Mouse (Mus musculus) CD4-positive, CD25-positive, alpha-beta regulatory T cell, adult 9 weeks (primary cell): ENCODE results near the gene Gm45713. TPM values are rescaled to one million over a fixed set of nuclear protein-coding genes. Genes with fewer than 3 reads are reported as not detected.

Experiments used
- polyA plus RNA-seq: library from polyadenylated mRNA; unstranded; fragments of 100-300 nt; shearing (Covaris generic); gene quantifications from one replicate; pipeline ENCODE4 v1.2.1, GENCODE M21; 2017

Gm45713 gene
- polyA plus RNA-seq: not detected

DNA sequence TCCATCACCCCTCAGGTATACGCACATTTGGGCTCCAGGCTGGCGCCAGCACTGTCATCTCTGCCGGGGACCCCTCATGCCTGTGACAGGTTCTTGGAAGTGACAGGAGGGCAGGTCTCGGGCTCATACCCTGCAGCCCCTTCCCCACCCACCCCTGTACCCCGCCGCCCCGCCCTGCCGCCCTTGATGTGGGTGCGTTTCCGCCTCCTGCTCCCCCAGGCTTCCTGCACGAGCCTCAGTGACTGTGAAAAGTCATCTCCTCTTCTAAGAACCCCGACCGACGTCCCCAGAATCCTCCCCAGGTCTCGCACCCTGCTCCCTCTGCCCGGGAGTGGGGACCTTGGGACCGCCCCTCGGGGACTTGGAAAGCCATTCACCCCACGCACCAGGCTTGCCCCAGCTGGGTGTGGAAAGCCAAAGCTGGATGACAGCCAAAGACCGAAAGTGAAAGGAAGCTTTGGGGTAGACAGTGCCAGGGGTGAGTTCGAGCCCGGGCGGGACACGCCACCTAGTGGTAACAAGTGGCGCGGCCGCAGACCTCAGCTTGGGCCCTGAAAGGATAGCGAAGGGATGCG, at the start of gene Gm45713, which contains the start of gene Flt3l:
Gm45713 (minus strand) TSS at position 239 of the 575 bp plus-strand sequence.
Flt3l (minus strand) TSS at position 440 of the 575 bp plus-strand sequence.

DNA sequence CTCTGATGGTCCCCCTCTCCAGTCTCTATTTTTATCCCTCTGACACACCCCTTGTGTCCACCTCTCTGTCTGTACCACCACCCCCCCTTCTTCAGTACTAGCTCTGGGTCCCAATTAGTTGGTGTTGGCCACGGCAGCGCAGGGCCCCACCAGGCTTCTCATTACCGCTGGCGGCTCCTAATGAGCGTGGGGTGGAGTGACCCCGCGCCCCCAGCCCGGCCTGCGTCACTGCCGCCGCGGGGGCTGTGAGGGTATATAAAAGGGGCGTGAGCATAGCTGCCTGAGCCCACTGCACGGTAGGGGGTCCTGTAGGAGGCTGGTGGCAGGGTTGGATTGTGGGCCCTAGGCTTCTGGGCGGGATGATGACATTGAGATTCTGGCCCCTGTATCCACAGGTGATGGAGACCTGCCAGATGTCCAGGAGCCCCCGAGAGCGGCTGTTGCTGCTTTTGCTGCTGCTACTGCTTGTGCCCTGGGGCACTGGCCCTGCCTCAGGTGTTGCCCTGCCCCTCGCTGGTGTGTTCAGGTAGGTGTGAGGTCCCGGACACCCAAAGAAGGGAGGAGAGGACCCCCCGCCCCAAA, 45.0 kb upstream of the Gm45713 start, which contains the start of gene Pth2:
Pth2 (plus strand) TSS at position 100 of the 582 bp plus-strand sequence.

DNA sequence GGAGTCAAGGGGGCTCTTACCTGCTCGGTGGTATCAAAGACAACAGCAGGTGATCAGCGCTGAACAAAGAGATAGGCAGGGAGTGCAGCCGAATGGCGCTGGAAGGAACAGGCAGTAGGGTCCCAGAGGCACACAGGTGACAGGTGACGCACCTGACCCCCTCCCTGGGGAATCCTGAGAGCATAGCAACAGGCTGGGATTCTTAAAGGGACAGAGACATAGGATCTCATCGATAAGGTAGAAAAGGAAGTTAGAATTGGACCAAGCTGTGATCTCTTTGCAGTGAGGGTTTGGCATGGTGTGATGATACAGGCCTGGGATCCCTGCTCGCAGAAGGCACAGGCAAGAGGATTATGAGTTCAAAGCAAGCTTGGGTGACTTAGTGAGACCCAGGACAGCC, 43.4 kb upstream of the Gm45713 start, which contains the start of gene Gfy:
Gfy (minus strand) TSS at position 101 of the 400 bp plus-strand sequence.

DNA sequence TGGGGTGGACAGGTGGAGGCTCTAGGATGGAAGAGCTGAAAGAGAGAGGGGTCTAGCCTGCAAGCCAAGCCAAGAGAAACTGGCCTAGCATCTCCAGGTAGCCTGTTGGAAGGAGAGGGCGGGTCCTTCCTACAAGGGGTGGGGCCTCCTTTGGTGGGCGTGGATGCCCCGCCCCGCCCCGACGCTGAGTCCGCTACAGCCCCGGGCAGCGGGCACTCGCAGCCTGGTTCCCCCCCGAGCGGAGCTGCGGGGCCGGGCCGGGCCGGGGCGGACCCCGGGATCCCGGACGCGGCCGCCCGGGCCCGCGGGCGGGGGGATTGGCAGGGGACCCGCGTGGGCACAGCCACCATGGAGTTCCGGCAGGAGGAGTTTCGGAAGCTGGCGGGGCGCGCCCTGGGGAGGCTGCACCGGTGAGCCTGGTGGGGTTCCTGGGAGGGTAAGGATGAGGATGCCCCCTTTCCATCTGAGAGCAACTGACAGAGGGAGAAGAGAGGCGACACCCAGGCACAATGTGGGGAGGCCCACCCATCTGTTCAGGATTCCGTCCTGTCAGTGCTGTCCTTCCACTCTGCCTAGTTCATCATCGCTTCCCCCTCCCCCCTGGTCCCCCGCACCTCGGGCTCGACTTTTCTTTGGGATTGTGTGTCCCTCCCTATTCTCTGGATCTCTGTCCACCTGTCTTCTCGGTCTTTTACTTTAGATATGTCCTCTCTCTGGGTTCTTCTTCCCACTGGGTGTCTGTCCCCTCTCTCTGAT, 27.9 kb upstream of the Gm45713 start, which contains the start of gene Slc17a7:
Slc17a7 (plus strand) TSS at position 215 of the 756 bp plus-strand sequence.

DNA sequence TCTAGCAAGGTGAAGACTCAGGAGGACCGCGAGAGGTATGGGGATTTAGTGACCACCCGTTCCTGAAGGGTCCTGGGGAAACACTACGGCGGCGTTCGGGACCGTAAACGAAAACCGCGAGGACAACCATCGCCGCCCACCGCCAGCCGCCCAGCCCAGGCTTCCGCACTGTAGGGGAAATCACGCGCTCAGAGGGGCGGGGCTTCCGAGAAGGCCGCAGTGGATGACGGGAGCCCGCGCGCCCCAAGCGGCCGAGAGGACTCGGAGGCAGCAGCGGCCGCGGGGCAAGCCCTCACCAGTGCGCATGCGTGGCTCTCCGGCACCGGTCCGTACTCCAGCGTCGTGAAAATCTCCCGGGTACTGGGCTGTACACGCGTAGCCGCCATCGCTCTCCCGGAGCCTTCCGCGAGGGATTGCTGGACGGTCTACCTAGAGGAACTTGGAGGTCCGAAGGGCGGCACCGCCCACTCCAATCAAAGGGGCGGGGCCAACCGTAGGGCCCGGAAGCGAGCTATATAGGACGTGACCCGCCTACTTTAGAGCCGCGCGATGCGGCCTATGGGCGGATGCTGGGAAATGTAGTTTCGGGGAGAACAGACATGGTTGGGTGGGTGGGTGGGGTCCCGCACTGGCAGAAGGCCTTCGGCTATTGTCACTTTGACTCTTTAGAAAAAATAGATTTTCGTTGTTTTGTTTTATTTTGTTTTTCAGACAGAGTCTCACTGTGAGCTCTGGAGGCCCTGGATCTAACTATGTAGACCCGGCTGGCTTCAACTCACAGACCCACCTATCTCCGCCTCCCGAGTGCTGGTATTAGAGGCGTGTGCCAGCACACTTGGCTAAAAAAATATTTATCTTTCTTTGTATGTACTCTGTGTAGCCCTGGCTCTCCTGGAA, 18.3 kb upstream of the Gm45713 start, which contains the start of the genes Pih1d1 and Aldh16a1:
Pih1d1 (plus strand) TSS at position 208 of the 897 bp plus-strand sequence.
Aldh16a1 (minus strand) TSS at position 489 of the 897 bp plus-strand sequence.

DNA sequence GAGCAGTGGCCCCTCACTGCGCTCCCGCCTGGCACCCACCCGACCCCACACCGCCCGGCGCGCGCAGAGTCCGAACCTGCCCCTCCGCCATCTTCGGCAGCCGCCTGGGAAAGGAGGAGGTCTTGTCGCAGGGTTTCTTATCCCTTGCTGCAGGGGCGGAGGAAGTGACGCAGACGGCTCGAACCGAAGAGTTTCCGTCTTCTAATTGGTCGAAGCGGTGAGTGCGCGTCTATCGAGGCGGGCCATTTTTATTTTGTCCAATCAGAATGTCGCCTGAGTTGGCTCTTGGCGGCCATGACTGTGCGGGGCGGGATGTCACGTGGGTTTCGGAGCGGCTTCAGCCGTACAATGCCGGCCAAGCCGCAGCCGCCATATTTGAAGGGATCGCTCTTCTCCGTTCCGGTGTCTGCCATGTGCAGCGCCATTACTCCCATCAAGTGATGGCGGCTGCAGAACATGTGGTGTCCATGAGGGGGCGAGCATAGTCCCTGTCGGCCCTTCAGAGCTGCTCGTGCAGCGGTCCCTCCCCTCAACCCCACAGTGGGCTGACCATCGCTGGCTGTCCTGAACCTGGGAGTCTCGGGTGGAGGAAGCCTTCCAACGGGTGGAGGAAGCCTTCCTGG, 7.3 kb downstream of the Gm45713 start, which contains the start of gene Rpl13a:
Rpl13a (minus strand) TSS at position 138 of the 623 bp plus-strand sequence.

DNA sequence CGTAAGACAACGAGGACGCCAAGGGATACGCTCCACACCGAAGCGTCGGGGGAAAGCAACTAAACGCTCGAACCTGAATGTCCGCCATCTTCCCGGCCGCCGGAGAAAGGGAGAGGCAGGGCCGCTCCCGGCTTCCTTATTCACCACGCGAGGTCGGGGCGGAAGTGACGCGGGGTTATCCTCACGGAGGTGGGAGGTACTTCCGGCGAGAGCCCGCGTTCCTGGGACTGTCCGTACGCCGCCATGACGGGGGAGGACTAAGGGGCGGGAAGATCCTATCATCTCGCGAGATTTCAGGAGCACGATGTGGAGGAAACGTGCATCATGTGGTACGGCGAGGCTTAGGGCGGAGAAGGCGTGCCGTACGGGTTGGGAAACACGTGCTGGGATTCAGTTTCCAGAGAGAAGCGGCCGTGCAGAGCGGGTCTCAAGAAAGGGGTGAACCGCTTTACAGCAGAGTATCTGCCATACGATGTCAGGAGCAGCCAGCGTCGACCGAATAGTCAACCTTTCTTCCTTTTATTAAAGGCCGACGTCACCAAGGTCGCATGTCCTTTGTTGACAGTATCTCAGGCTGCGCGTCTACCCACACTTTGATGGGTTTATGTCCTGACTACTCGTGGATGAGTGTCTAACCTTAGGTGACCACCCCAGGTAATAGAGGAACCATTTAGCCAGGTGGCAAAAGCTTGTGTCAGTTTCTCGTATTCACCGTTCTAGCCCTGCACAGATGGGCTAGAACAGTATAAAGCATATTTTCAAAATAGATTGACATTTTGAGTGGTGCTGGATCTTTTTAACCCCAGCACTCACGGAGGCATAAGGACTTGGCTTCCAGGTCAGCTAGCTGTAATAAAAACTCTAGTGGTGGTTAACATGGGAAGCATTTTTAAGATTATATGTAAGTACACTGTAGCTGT, 11.5 kb downstream of the Gm45713 start, which contains the start of gene Rps11:
Rps11 (minus strand) TSS at position 216 of the 920 bp plus-strand sequence.

DNA sequence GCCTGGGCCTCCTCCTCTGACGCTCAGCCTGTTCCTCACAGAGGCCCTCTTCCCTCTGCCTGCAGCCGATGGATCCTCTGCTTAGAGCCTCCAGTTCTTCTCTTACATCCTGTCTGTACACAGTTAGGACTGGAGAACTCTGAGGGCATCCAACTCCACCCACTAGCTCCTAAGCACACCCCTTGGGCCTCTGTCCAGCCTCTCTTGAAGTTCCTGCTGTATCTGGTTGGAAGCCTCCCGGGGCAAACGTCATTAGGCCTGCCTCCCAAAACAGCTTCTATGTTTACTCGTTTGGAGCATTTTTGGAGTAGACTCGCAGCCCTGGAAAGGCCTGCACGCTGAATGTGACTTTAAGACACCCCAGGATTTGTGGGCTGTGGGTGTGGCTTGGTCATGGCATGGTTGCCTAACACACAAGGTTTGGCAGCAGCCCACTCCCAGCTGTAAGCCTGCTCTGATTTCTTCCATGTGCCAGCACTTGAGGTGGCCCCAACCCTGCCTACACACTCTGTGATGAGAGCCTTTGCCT, 32.3 kb downstream of the Gm45713 start, which contains the start of gene Fcgrt:
Fcgrt (minus strand) TSS at position 200 of the 529 bp plus-strand sequence.

DNA sequence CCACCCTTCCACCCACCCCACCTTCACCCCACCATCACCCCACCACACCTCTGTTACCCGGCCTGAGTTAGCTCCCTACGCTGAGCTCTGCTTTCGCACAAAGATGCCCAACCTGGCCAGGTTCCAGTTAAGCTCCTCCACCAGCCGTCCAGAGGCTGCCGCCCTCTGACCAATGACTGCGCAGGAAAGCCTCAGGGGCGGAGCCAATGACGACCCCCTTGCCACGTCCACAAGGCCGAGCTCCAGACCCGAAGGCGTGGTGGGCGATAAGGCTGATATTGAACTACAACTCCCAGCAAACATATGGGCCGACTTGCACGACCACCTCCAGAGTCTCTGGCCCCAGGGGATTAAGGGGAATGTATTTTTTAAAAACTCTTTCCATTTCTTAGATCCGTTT, 44.0 kb downstream of the Gm45713 start, which contains the start of gene Rcn3:
Rcn3 (minus strand) TSS at position 174 of the 400 bp plus-strand sequence.

Other genes with a start within 250 kb of the Gm45713 start
- gene Med25, start 243.5 kb downstream of the Gm45713 start, polyA plus RNA-seq: 26.9 TPM
- gene Fuz, start 240.2 kb downstream of the Gm45713 start, polyA plus RNA-seq: 50.8 TPM
- gene Ap2a1, start 206.7 kb downstream of the Gm45713 start, polyA plus RNA-seq: 26.9 TPM
- gene Tsks, start 193.0 kb downstream of the Gm45713 start, polyA plus RNA-seq: not detected
- gene Cpt1c, start 161.4 kb downstream of the Gm45713 start, polyA plus RNA-seq: 0.55 TPM
- 210 TPM for gene Prmt1, start 149.7 kb downstream of the Gm45713 start, polyA plus RNA-seq
- 255 TPM for gene Irf3, start 138.6 kb downstream of the Gm45713 start, polyA plus RNA-seq
- gene Bcl2l12, start 137.5 kb downstream of the Gm45713 start, polyA plus RNA-seq: 35.2 TPM
- 22.7 TPM for gene Scaf1, start 119.9 kb downstream of the Gm45713 start, polyA plus RNA-seq
- 6.3 TPM for gene Rras, start 118.3 kb downstream of the Gm45713 start, polyA plus RNA-seq
- 4.8 TPM for gene Prr12, start 83.3 kb downstream of the Gm45713 start, polyA plus RNA-seq
- 148 TPM for gene Nosip, start 73.8 kb downstream of the Gm45713 start, polyA plus RNA-seq
- 3.3 TPM for gene Prrg2, start 73.6 kb downstream of the Gm45713 start, polyA plus RNA-seq
- gene Rcn3, start 44.0 kb downstream of the Gm45713 start, polyA plus RNA-seq: 10.8 TPM
- gene Fcgrt, start 32.4 kb downstream of the Gm45713 start, polyA plus RNA-seq: 2.6 TPM
- gene Rps11, start 11.8 kb downstream of the Gm45713 start, polyA plus RNA-seq: 3,383 TPM
- gene Rpl13a, start 7.5 kb downstream of the Gm45713 start, polyA plus RNA-seq: 3,108 TPM
- 292 TPM for gene Flt3l, start 201 bp upstream of the Gm45713 start, polyA plus RNA-seq
- 59.4 TPM for gene Pih1d1, start 18.1 kb upstream of the Gm45713 start, polyA plus RNA-seq
- gene Aldh16a1, start 18.4 kb upstream of the Gm45713 start, polyA plus RNA-seq: 67.0 TPM
- not detected for gene Slc17a7, start 27.7 kb upstream of the Gm45713 start, polyA plus RNA-seq
- not detected for gene Gfy, start 43.3 kb upstream of the Gm45713 start, polyA plus RNA-seq
- gene Pth2, start 44.8 kb upstream of the Gm45713 start, polyA plus RNA-seq: not detected
- 0.32 TPM for gene Ccdc155, start 68.7 kb upstream of the Gm45713 start, polyA plus RNA-seq
- gene Dkkl1, start 75.9 kb upstream of the Gm45713 start, polyA plus RNA-seq: 16.0 TPM
- 2.9 TPM for gene Tead2, start 79.5 kb upstream of the Gm45713 start, polyA plus RNA-seq
- 598 TPM for gene Cd37, start 102.9 kb upstream of the Gm45713 start, polyA plus RNA-seq
- not detected for gene Slc6a16, start 104.9 kb upstream of the Gm45713 start, polyA plus RNA-seq
- not detected for gene Slc6a21, start 141.3 kb upstream of the Gm45713 start, polyA plus RNA-seq
- 16.3 TPM for gene Trpm4, start 197.5 kb upstream of the Gm45713 start, polyA plus RNA-seq
- gene Hrc, start 199.1 kb upstream of the Gm45713 start, polyA plus RNA-seq: not detected
- gene Ppfia3, start 230.8 kb upstream of the Gm45713 start, polyA plus RNA-seq: not detected
- gene Lin7b, start 234.4 kb upstream of the Gm45713 start, polyA plus RNA-seq: not detected